Mouse (Mus musculus): ENCODE results near the gene Camp.

- no peak for TF ChIP-seq CTCF (IDR thresholded peaks at IDR 0.05; ENCODE audit: insufficient read depth, low read depth, low read length)
- TF ChIP-seq POLR2A (IDR thresholded peaks at IDR 0.05; ENCODE audit: insufficient read depth, low read depth, low read length), result no peak
Observed at GRCm38 (mm10) chr9:109833088-109833412, 16.4 kb downstream of the Camp start.

Data from olfactory bulb, adult 2 months (tissue).